Mouse (Mus musculus): Measurements from ENCODE around the gene Sept12. TPM values are rescaled to one million over a fixed set of nuclear protein-coding genes. Genes with fewer than 3 reads are reported as not detected.
A peak's percentile ranks its signal among the peaks of the same experiment; 100 is the strongest.

The Sept12 gene
- not detected in 2 replicates for polyA plus RNA-seq (2015; fragmentation: Nextera tagmentation; extraction: Ambion mirVana)

GRCm38 (mm10) chr16:4997553-4997952 is at the start of gene Sept12:
TSS of gene Sept12 (minus strand) at chr16:4997852.
- Histone ChIP-seq H3K36me3 (no peaks in the 10 kb centered on the region), H3K4me1 (0 out of 2 replicates have a peak, but pooled peaks cover 4% of the 10 kb centered on the region), H3K27ac (no peak within 1 kb of the TSS), H3K9me3 (no peaks in the 10 kb centered on the region), H3K9ac (no peak within 1 kb of the TSS), H3K4me2 (no peak within 1 kb of the TSS), H3K4me3 (no peak within 1 kb of the TSS), H3K27me3 (no peaks in the 10 kb centered on the region)
- WGBS, result 34% methylated on average over 3 of the region's 3 CpGs
- ATAC-seq (ENCODE audit: insufficient number of reproducible peaks, insufficient read depth, low FRiP score, low TSS enrichment, low read depth), result no peak

GRCm38 (mm10) chr16:5045322-5045721 is 47.7 kb upstream of the Sept12 start:
- no peaks in the 10 kb centered on the region for H3K27me3 ChIP-seq
- H3K4me3 ChIP-seq, result no peak overlapping the region
- H3K36me3 ChIP-seq, result peaks cover 71% of the 10 kb centered on the region
- no peak for ATAC-seq (ENCODE audit: insufficient number of reproducible peaks, insufficient read depth, low FRiP score, low TSS enrichment, low read depth)
- H3K4me1 ChIP-seq, result peaks cover 16% of the 10 kb centered on the region
- no peak overlapping the region for H3K27ac ChIP-seq
- no peak overlapping the region for H3K9ac ChIP-seq
- H3K4me2 ChIP-seq, result no peak overlapping the region
- no peaks in the 10 kb centered on the region for H3K9me3 ChIP-seq
- 94% methylated on average over 3 of the region's 3 CpGs for WGBS

DNA sequence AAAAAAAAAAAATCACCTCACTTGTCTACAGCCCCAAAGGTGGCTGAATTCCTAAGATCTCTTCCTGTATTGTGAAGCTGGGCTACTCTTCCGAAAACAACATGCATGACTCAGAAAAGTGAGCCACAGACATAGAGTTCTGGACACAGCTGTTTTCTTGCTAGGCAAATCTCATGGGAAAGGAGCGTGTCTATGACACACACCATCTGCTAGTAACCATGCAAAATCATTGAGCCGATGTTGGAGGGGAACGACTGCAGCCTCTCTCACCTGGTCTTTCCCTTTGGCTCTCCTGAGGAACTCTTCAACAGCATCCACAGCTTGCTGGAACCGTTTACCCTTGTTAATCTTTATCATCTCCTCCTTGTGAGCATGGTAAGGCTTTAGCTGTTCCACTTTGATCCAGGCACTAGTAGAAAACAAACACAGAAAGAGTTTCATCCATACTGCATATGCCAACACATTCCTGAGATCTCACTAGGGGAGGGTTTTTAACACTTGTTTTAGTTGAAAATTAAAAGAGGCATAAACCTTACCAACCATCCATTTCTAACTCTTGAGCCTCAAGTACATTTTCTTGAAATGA is 39.1 kb upstream of the Sept12 start:
- Histone ChIP-seq H3K36me3 (peaks cover 94% of the 10 kb centered on the region), H3K9ac (no peak overlapping the region), H3K27me3 (no peaks in the 10 kb centered on the region), H3K4me1 (no peaks in the 10 kb centered on the region), H3K27ac (no peak overlapping the region), H3K9me3 (no peaks in the 10 kb centered on the region), H3K4me2 (no peak overlapping the region), H3K4me3 (no peak overlapping the region)
- WGBS, result 75% methylated on average over 5 of the region's 5 CpGs
- ATAC-seq (ENCODE audit: insufficient number of reproducible peaks, insufficient read depth, low FRiP score, low TSS enrichment, low read depth), result no peak

DNA sequence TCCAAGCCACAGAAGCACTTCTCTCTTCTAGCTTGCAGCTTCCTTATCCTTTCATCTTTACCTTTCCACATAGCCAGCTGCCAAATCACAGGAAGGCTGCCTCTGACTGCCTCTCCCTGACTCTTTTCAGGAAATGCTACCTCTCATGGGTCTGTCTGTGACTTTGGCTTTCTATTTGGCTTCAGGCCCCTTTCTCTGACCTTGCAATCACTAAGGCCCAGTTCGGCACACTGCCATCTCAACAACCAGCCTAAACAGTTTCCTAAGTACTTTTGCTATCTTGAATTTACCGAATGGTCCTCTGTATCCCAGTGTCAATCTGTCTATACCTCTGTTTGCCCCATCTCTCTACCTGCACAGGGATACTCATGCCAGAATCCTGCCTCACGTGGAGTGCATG is 37.9 kb upstream of the Sept12 start:
- Histone ChIP-seq H3K27me3 (no peaks in the 10 kb centered on the region), H3K4me1 (no peaks in the 10 kb centered on the region), H3K36me3 (peaks cover 95% of the 10 kb centered on the region), H3K27ac (no peak overlapping the region), H3K4me3 (no peak overlapping the region), H3K9ac (no peak overlapping the region), H3K4me2 (no peak overlapping the region), H3K9me3 (no peaks in the 10 kb centered on the region)
- 93% methylated on average over 3 of the region's 3 CpGs for WGBS
- ATAC-seq (ENCODE audit: insufficient number of reproducible peaks, insufficient read depth, low FRiP score, low TSS enrichment, low read depth), result no peak

DNA sequence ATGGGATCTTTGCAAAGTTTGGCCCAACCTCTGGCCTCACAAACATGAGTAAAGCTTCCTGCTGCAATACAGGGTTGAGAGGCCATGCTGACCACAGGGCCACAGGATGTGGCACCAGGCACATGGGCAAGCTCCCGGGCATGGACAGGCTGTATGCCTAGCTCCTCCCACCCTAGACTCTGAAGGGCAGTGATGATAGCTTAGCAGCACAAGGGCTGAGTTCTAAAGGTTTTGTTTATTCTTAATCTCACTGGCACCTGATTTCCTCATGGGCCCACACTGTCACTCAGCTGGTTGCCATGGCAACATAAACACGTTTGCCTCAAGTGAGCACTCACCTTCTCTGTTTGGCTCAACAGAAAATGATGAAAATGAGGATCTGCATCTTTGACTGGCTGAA is 32.2 kb upstream of the Sept12 start:
- Histone ChIP-seq H3K4me1 (no peaks in the 10 kb centered on the region), H3K27ac (no peak overlapping the region), H3K9ac (no peak overlapping the region), H3K4me2 (no peak overlapping the region), H3K27me3 (no peaks in the 10 kb centered on the region), H3K36me3 (peaks cover 99% of the 10 kb centered on the region), H3K9me3 (no peaks in the 10 kb centered on the region), H3K4me3 (no peak overlapping the region)
- 56% methylated on average over 2 of the region's 2 CpGs for WGBS
- no peak for ATAC-seq (ENCODE audit: insufficient number of reproducible peaks, insufficient read depth, low FRiP score, low TSS enrichment, low read depth)

DNA sequence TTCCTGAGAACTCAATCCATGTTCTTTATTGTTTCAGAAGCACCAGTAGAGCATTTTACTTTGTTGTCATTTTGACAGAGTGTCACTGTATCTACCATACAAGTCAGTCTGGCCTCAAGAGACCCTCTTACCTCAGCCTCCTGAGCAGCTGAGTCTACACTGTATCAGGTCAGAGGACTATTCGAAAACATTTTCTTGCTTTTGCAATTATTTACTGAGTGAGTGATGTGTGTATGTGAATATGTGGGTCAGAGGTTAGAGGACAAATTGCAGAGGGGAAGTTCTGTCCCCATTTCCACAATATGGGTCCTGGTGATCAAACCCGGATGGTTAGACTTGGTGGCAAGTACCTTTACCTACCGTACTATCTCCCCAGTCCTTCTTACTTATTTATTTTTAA is 26.4 kb upstream of the Sept12 start:
- H3K4me3 ChIP-seq, result no peak overlapping the region
- H3K4me2 ChIP-seq, result no peak overlapping the region
- H3K36me3 ChIP-seq, result peaks cover 97% of the 10 kb centered on the region
- ATAC-seq (ENCODE audit: insufficient number of reproducible peaks, insufficient read depth, low FRiP score, low TSS enrichment, low read depth), result no peak
- no peaks in the 10 kb centered on the region for H3K4me1 ChIP-seq
- H3K27me3 ChIP-seq, result no peaks in the 10 kb centered on the region
- no peak overlapping the region for H3K27ac ChIP-seq
- no peak overlapping the region for H3K9ac ChIP-seq
- H3K9me3 ChIP-seq, result no peaks in the 10 kb centered on the region
- WGBS, result 93% methylated on average over 3 of the region's 3 CpGs

- ATAC-seq (ENCODE audit: insufficient number of reproducible peaks, insufficient read depth, low FRiP score, low TSS enrichment, low read depth), result no peak
- H3K9me3 ChIP-seq, result no peaks in the 10 kb centered on the region
- peaks cover 61% of the 10 kb centered on the region for H3K36me3 ChIP-seq
- 87% methylated on average over 4 of the region's 4 CpGs for WGBS
- H3K27me3 ChIP-seq, result no peaks in the 10 kb centered on the region
- H3K4me1 ChIP-seq, result peaks cover 14% of the 10 kb centered on the region
- H3K27ac ChIP-seq, result no peak overlapping the region
- no peak overlapping the region for H3K4me3 ChIP-seq
- no peak overlapping the region for H3K4me2 ChIP-seq
- H3K9ac ChIP-seq, result no peak overlapping the region
These were observed 16.9 kb upstream of the Sept12 start for GRCm38 (mm10) chr16:5014578-5014977.

GRCm38 (mm10) chr16:5013054-5013838 is 15.6 kb upstream of the Sept12 start, which contains the start of gene Rogdi:
TSS of gene Rogdi (minus strand) at chr16:5013553.
- peak; percentile 99 for ATAC-seq (ENCODE audit: insufficient number of reproducible peaks, insufficient read depth, low FRiP score, low TSS enrichment, low read depth)
- peaks cover 57% of the 10 kb centered on the region for H3K36me3 ChIP-seq
- H3K9ac ChIP-seq, result peak within 1 kb of the TSS; percentile 81
- no peaks in the 10 kb centered on the region for H3K27me3 ChIP-seq
- WGBS, result under 1% methylated on average over 61 of the region's 63 CpGs
- H3K27ac ChIP-seq, result peak within 1 kb of the TSS; percentile 39; the same call in 1 of the 2 replicates
- H3K4me1 ChIP-seq, result peaks cover 14% of the 10 kb centered on the region
- peak within 1 kb of the TSS; percentile 70 for H3K4me3 ChIP-seq
- H3K9me3 ChIP-seq, result no peaks in the 10 kb centered on the region
- peak within 1 kb of the TSS; percentile 83 for H3K4me2 ChIP-seq

DNA sequence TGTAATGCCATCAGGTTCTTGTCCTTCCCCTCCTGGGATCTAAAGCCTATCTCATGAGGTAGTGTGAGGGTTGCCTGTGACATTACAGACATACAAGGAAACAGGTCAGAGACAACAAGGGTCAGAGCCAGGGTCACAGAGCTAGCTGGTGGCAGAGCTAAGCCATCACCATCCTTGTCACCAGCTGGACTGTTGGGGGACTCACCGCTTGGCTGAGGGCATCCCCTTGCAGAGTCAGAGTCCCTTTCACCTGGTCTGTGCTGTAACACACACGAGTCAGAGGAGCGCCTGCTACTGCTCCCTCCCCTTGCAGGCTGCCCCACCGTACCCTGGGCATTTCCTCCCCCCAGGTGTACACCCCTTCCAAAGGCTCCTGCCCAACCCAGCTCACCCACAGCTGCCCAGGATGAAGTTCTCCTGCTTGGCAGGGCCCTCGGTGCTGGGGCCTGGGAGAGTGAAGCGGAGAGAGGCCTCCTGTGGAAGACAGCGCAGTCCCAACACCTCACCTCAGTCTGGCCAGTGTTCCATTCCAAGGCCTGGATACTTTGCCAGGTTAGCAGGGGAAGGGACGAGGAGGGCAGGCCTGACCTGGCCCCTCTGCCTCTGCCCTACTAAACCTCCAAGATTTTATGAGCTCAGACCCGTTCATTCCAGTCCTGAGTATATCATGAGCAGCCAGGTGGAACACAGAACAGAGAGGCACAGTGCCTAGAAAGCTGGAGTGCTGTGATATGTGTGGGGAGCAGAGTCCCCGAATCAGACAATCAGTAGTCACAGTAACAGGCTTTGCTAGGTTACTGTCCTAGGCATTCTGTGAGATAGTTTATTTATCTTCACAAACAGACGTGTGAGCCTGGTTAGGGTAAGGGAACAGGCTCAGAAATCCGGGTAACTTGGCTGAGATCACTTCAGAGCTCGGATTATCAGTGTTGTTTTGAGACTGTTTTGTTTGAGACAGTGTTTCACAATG is 14.7 kb upstream of the Sept12 start:
- Histone ChIP-seq H3K36me3 (peaks cover 50% of the 10 kb centered on the region), H3K27ac (no peak overlapping the region)
- 55% methylated on average over 13 of the region's 13 CpGs for WGBS

DNA sequence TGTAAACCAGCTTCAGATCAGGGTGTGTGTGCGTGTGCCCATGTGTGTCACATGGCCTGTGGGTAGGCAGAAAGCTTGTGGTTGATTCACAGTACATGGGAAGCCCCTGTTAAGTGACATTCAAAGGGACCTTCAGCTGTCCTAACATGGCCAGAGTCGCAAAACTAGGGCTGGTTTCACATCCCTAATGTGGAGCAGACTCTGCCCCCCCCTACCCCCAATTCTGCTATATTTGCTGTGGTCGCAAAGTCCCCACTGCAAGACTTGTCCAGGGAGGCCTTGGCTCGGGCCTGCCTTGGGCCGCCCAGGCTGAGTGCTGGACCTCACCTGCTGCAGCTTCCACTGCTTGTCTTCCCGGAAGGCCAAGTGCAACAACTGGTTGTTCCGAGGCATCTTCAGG is 13.6 kb upstream of the Sept12 start:
- H3K9ac ChIP-seq, result no peak overlapping the region
- peaks cover 40% of the 10 kb centered on the region for H3K36me3 ChIP-seq
- H3K4me3 ChIP-seq, result no peak overlapping the region
- WGBS, result 83% methylated on average over 7 of the region's 7 CpGs
- H3K4me2 ChIP-seq, result no peak overlapping the region
- H3K27me3 ChIP-seq, result no peaks in the 10 kb centered on the region
- H3K27ac ChIP-seq, result no peak overlapping the region
- ATAC-seq (ENCODE audit: insufficient number of reproducible peaks, insufficient read depth, low FRiP score, low TSS enrichment, low read depth), result no peak
- no peaks in the 10 kb centered on the region for H3K9me3 ChIP-seq
- H3K4me1 ChIP-seq, result peaks cover 14% of the 10 kb centered on the region

More for the DNA sequence above, 14.7 kb upstream of the Sept12 start:
- no peak for ATAC-seq (ENCODE audit: insufficient number of reproducible peaks, insufficient read depth, low FRiP score, low TSS enrichment, low read depth)
- Histone ChIP-seq H3K4me1 (peaks cover 14% of the 10 kb centered on the region), H3K9me3 (no peaks in the 10 kb centered on the region), H3K4me3 (peak overlapping the region; percentile 70), H3K9ac (peak overlapping the region; percentile 81), H3K4me2 (peak overlapping the region; percentile 83), H3K27me3 (no peaks in the 10 kb centered on the region)

DNA sequence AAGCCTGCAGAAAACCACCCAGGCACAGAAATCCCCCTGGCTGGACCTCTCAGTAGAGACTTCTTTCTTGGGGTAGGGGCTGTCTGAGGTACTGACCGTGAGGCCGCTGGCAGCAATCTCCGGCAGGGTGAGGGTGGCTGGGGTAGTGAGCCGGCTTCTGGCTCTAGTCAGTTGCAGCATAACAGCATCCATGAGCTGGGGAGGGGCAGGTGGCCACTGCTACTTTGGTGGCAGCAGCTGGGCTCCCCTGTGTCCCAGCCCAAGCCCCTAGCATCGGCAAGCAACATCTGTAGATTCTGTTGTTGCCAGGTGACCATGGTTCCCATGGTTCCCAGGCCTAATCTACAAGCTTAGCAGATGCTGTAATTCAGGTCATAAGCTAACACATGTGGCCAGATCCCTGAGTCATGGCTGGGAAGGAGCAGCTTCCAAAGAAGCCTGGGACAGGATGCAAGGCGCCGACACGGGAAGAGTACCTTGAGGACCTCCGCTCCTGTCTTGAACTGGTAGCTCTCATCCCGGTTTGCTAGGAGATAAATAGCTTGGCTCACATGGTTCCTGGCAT is 12.8 kb upstream of the Sept12 start:
- H3K4me3 ChIP-seq, result no peak overlapping the region
- H3K36me3 ChIP-seq, result peaks cover 31% of the 10 kb centered on the region
- H3K4me1 ChIP-seq, result peaks cover 14% of the 10 kb centered on the region
- no peak overlapping the region for H3K4me2 ChIP-seq
- 90% methylated on average over 10 of the region's 10 CpGs for WGBS
- no peaks in the 10 kb centered on the region for H3K9me3 ChIP-seq
- no peak for ATAC-seq (ENCODE audit: insufficient number of reproducible peaks, insufficient read depth, low FRiP score, low TSS enrichment, low read depth)
- H3K9ac ChIP-seq, result no peak overlapping the region
- H3K27me3 ChIP-seq, result no peaks in the 10 kb centered on the region
- H3K27ac ChIP-seq, result no peak overlapping the region
